Mouse (Mus musculus) midbrain, postnatal 0 days (tissue): ENCODE measurements at regions not wholly inside any gene's neighbourhood (a gene's known extent, or its start where the extent isn't known, plus 50 kb on each side); places are given as distances from the start of the nearest gene placed in this dataset.

Experiments
- ATAC-seq: fragments of 200-750 bp; cut with Nextera tagmentation; 2 replicates; pipeline ENCODE4 v1.8.0; 2017; ENCODE audit warnings: moderate number of reproducible peaks, mild to moderate bottlenecking, moderate TSS enrichment, moderate library complexity; ENCODE audit not compliant: low FRiP score
- DNase-seq: peaks from one replicate; pipeline ENCODE4 v3.0.0-alpha.2; 2015; ENCODE audit warnings: low spot score
- H3K27ac ChIP-seq: fragments of 300-500 bp; sonication (generic); 2 replicates; pipeline ENCODE4 v1.5.1; 2014; ENCODE audit warnings: low read depth, mild to moderate bottlenecking, low read length, mixed read lengths
- H3K27me3 ChIP-seq: fragments of 300-500 bp; sonication (generic); 2 replicates; pipeline ENCODE4 v1.6.1; 2014; ENCODE audit warnings: low read length, control low read depth, mixed read lengths; ENCODE audit not compliant: insufficient read depth
- H3K36me3 ChIP-seq: fragments of 300-500 bp; sonication (generic); 2 replicates; pipeline ENCODE4 v1.6.1; 2014; ENCODE audit warnings: low read length, control low read depth, mixed read lengths; ENCODE audit not compliant: insufficient read depth
- H3K4me1 ChIP-seq: fragments of 300-500 bp; sonication (generic); 2 replicates; pipeline ENCODE4 v1.6.1; 2014; ENCODE audit warnings: mild to moderate bottlenecking, control low read depth, antibody characterized with exemption, low read length, mixed read lengths; ENCODE audit not compliant: insufficient read depth
- H3K4me2 ChIP-seq: fragments of 300-500 bp; sonication (generic); 2 replicates; pipeline ENCODE4 v1.6.1; 2014; ENCODE audit warnings: low read depth, mild to moderate bottlenecking, low read length, mixed read lengths; ENCODE audit not compliant: poor library complexity, severe bottlenecking
- H3K4me3 ChIP-seq: fragments of 300-500 bp; sonication (generic); 2 replicates; pipeline ENCODE4 v1.5.1; 2014; ENCODE audit warnings: low read depth, mild to moderate bottlenecking, low read length, moderate library complexity
- H3K9ac ChIP-seq: fragments of 300-500 bp; sonication (generic); replicated peaks from 2 replicates; pipeline ENCODE4 v1.6.1; 2014; ENCODE audit warnings: mild to moderate bottlenecking, low read length, moderate library complexity, mixed read lengths; ENCODE audit not compliant: poor library complexity, severe bottlenecking
- H3K9me3 ChIP-seq: fragments of 300-500 bp; sonication (generic); 2 replicates; pipeline ENCODE4 v1.6.1; 2016; ENCODE audit warnings: low read length, control low read depth
- CTCF ChIP-seq: IDR thresholded peaks from 2 replicates; pipeline ENCODE4 v1.5.1; 2016; ENCODE audit warnings: antibody characterized with exemption, mild to moderate bottlenecking
- WGBS: fragments of 180-500 bp; shearing (Covaris S2); extraction: QIAGEN DNeasy Blood & Tissue Kit; methylation state at CpG from one replicate; pipeline ENCODE4 v1.1.7; 2014; 5-methylcytosine and 5-hydroxymethylcytosine counted together

DNA sequence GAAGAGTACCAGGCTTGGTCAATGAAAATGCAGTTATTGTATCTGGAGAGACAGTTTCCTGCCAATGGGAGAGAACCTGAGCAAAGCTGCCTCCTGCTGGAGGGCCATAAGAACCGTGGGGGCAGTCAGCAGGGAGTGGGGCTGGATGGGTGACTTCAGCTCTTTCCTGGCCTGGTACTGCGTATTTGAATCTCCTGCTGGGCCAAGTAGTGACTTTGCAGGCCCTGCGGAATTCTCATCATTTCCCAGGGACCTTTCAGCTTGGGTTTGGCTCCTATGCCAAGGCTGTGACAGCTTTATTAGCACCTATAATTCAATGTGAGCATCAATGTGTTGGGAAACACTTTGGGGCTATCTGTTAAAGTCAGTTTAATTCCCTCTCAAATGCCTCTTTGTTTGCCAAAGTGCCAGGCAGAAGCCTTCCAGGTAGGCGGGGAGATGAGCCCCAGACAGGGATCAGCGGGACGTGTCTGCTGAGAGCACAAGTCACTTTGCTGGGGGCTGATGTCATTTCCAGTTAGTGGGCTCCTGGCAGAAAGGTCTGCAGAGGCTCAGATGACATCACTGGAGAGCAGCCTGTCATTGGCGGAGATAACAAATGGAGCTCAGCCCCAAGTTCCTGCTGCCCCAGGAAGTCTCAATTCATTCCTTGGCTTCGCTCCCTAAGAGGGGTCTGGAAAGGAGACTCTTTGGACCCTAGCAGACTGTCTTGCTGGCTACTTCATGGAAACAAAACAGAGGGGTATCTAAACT is 630.5 kb downstream of the Insc start:
- no peak for ATAC-seq
- no peak overlapping the region for H3K9ac ChIP-seq
- H3K4me3 ChIP-seq: no peak overlapping the region

DNA sequence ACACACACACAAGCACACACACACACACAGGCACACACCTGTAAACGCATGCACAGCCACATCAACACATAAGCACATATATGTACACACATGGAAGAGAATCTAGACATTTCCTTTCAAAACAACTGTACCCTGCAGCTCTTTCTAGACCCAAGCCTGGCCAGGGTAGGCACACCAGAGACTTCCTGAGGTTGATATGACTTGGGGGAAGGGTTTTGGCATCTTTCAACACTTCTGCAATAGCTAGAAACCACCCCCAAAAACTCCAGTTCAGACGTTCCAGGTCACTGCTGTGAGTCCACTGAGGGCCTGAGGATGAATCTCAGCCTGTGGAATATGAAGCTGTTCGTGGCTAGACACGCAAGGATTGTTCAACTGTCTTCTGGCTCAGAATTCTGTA is 632.6 kb downstream of the Insc start:
- H3K9me3 ChIP-seq: no peaks in the 10 kb centered on the region
- TF ChIP-seq CTCF: no peak
- H3K4me2 ChIP-seq: no peak overlapping the region
- H3K9ac ChIP-seq: no peak overlapping the region
- no peak overlapping the region for H3K4me3 ChIP-seq
- no peak overlapping the region for H3K27ac ChIP-seq
- no peaks in the 10 kb centered on the region for H3K4me1 ChIP-seq
- WGBS: 88% methylated on average over 4 of the region's 4 CpGs
- H3K27me3 ChIP-seq: no peaks in the 10 kb centered on the region
- DNase-seq (no peak), ATAC-seq (no peak)
- H3K36me3 ChIP-seq: no peaks in the 10 kb centered on the region

More for the DNA sequence above, 630.5 kb downstream of the Insc start:
- H3K4me2 ChIP-seq: no peak overlapping the region
- WGBS: 74% methylated on average over 8 of the region's 8 CpGs
- TF ChIP-seq CTCF: no peak; the same call in 1 of the 2 replicates
- H3K27me3 ChIP-seq: no peaks in the 10 kb centered on the region
- no peaks in the 10 kb centered on the region for H3K9me3 ChIP-seq
- no peak overlapping the region for H3K27ac ChIP-seq
- DNase-seq: no peak
- H3K4me1 ChIP-seq: no peaks in the 10 kb centered on the region
- no peaks in the 10 kb centered on the region for H3K36me3 ChIP-seq

DNA sequence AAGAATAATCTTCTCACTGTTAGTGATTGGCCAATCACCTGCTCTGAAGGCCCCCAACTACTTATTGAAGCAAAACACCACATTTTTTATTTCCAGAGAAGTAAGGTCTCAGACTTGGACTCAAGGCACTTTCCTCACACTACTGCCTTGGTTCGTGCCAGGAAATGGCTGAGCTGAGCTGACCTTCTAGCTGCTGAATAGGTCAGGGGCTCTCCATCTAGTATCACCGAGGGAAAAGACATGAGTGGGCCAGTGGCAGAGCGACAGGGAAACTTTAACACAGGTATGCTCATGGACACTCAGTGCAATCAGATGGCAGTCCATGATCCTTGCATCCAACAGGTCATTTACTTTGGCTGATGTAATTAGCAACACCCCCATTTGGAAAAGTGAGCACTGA is 635.3 kb downstream of the Insc start:
- Histone ChIP-seq H3K36me3 (no peaks in the 10 kb centered on the region), H3K9ac (no peak overlapping the region), H3K27me3 (no peaks in the 10 kb centered on the region), H3K4me2 (no peak overlapping the region), H3K4me3 (no peak overlapping the region), H3K4me1 (no peaks in the 10 kb centered on the region), H3K9me3 (no peaks in the 10 kb centered on the region), H3K27ac (no peak overlapping the region)
- 89% methylated on average over 3 of the region's 3 CpGs for WGBS
- DNase-seq (no peak), ATAC-seq (no peak)
- no peak for TF ChIP-seq CTCF

DNA sequence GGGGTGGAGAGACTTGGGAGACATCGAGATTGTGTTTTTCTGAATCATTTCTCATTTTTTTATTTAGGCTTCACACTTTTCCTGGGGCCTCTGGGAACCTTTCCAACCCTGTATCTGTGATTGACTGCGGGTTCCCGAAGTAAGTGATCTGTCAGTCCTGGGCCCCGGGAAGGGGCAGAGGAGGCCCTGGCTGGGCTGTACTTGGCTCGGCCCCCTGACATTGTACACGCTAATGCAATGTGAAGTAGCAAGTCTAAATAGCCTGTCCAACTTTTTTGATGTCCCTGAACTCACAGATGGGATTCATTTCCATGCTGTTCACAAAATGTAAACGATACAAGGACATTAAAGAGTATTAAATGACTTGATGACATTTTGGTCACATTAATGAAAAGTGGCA is 636.1 kb downstream of the Insc start:
- no peaks in the 10 kb centered on the region for H3K9me3 ChIP-seq
- WGBS: 49% methylated on average over 7 of the region's 7 CpGs
- no peaks in the 10 kb centered on the region for H3K27me3 ChIP-seq
- no peak overlapping the region for H3K4me2 ChIP-seq
- peak; percentile 36 for DNase-seq
- no peaks in the 10 kb centered on the region for H3K4me1 ChIP-seq
- no peak for TF ChIP-seq CTCF
- no peak overlapping the region for H3K27ac ChIP-seq
- H3K36me3 ChIP-seq: no peaks in the 10 kb centered on the region
- H3K4me3 ChIP-seq: no peak overlapping the region
- no peak overlapping the region for H3K9ac ChIP-seq
- ATAC-seq: no peak

DNA sequence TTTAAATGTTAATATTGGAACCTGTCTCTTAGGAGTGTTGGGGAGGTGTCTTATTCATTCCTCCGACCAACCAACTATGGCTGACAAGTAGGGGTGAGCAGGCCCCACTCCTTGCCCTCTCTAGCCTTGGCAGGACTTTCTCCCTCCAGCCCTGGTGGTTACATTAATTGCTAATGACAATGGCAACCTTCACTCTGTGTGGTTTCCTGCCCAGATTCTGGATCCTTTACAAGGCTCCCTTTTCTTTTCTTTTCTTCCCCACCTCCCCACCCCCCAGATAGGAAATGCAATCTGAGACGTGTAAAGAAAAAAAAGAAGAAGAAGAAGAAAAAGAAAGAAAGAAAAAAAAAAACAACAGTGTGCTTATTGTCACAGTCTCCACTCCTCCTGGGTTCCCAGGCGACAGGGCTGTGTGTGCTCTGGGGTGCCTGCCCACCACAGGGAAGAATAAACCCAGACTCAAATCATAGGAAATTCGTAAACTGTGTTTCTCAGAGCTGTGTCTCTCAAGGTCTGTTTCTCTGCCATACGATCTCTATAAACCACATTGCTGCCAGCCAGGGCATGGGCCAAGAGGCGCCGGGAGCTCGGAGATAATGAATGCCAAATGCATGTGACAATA is 637.6 kb downstream of the Insc start:
- Histone ChIP-seq H3K4me3 (no peak overlapping the region), H3K4me2 (no peak overlapping the region), H3K9ac (no peak overlapping the region), H3K36me3 (no peaks in the 10 kb centered on the region), H3K4me1 (no peaks in the 10 kb centered on the region), H3K27ac (no peak overlapping the region), H3K27me3 (no peaks in the 10 kb centered on the region), H3K9me3 (no peaks in the 10 kb centered on the region)
- 36% methylated on average over 8 of the region's 8 CpGs for WGBS
- no peak for ATAC-seq
- DNase-seq: no peak
- no peak for TF ChIP-seq CTCF

DNA sequence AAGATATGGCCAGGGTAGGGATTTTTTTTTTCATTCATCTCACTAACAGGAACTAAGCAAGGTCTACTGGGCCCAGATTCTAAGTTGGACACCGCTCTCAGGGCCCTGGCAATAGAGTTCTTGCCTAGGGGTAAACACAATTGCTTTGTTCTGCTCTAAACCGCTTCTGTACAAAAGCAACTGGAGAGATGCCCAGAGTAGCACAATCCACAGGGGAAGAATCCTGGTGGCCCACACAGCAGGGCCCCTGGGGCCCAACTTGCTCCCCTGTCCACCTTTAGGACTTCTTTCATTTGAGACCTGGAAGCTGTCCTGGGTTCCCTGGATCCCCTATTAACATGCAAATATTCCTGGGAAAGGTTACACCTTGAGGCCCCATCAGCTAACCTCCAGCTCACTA is 639.4 kb downstream of the Insc start:
- 28% methylated on average over 2 of the region's 2 CpGs for whole genome bisulfite sequencing
- H3K4me2 ChIP-seq: no peak overlapping the region
- no peak overlapping the region for H3K9ac ChIP-seq
- ATAC-seq (no peak), DNase-seq (no peak)
- no peaks in the 10 kb centered on the region for H3K27me3 ChIP-seq
- no peaks in the 10 kb centered on the region for H3K4me1 ChIP-seq
- no peak overlapping the region for H3K4me3 ChIP-seq
- no peaks in the 10 kb centered on the region for H3K9me3 ChIP-seq
- H3K27ac ChIP-seq: 0 out of 2 replicates have a peak overlapping the region, but pooled peaks have one; percentile 0
- no peak for TF ChIP-seq CTCF
- H3K36me3 ChIP-seq: no peaks in the 10 kb centered on the region
